Mouse (Mus musculus): Measurements from ENCODE around the gene Tnfrsf22.

DNA sequence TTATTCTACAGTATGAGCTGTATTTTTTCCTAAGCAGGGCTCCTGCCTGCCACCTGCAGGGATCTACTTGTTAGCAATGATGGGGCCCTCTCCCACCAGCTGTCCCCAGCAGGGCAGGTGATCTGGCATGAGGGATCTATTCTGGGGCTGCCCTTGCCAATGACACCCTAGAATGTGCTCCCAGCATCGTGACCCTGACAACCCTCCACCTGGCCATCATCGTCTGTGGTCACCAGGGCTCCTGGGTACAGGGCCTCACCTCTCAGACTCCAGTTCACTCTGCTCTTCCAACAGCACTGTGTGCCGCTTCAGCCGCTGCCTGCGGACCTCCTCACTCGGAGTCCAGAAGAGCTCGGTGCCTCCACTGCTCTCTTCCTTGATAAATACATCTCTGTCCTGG lies 45.1 kb upstream of the Tnfrsf22 start:
- TF ChIP-seq POLR2A (IDR thresholded peaks at IDR 0.05; ENCODE audit: borderline replicate concordance, control insufficient read depth, low read depth, low read length) (no peak), CTCF (IDR thresholded peaks at IDR 0.05; ENCODE audit: control insufficient read depth, insufficient read depth, low read length) (no peak)

Measured in bone marrow, adult 2 months (tissue).